Mouse (Mus musculus): ENCODE results near the gene Itgb3. TPM values are rescaled to one million over a fixed set of nuclear protein-coding genes. Genes with fewer than 3 reads are reported as not detected.

Itgb3 gene
- polyA plus RNA-seq, 1 experiment from 2014 or later = 2.8 TPM

GRCm38 (mm10) chr11:104625453-104626402, 17.9 kb downstream of the Itgb3 start:
- Histone ChIP-seq H3K9ac (replicated peaks) (no peak overlapping the region), H3K4me3 (no peak overlapping the region), H3K27me3 (no peaks in the 10 kb centered on the region), H3K27ac (replicated peaks) (no peak overlapping the region), H3K4me2 (replicated peaks) (no peak overlapping the region), H3K36me3 (no peaks in the 10 kb centered on the region), H3K4me1 (no peaks in the 10 kb centered on the region), H3K9me3 (no peaks in the 10 kb centered on the region)
- no peak for ATAC-seq (ENCODE audit: low FRiP score, low read depth)
- 38% methylated on average over 12 of the region's 12 CpGs for WGBS

- ATAC-seq (ENCODE audit: low FRiP score, low read depth) = no peak
- Histone ChIP-seq H3K4me1 (no peaks in the 10 kb centered on the region), H3K4me2 (replicated peaks) (no peak overlapping the region), H3K4me3 (no peak overlapping the region), H3K27me3 (no peaks in the 10 kb centered on the region), H3K36me3 (no peaks in the 10 kb centered on the region), H3K27ac (replicated peaks) (no peak overlapping the region), H3K9ac (replicated peaks) (no peak overlapping the region), H3K9me3 (no peaks in the 10 kb centered on the region)
Measured at GRCm38 (mm10) chr11:104626635-104627034, 18.8 kb downstream of the Itgb3 start.

DNA sequence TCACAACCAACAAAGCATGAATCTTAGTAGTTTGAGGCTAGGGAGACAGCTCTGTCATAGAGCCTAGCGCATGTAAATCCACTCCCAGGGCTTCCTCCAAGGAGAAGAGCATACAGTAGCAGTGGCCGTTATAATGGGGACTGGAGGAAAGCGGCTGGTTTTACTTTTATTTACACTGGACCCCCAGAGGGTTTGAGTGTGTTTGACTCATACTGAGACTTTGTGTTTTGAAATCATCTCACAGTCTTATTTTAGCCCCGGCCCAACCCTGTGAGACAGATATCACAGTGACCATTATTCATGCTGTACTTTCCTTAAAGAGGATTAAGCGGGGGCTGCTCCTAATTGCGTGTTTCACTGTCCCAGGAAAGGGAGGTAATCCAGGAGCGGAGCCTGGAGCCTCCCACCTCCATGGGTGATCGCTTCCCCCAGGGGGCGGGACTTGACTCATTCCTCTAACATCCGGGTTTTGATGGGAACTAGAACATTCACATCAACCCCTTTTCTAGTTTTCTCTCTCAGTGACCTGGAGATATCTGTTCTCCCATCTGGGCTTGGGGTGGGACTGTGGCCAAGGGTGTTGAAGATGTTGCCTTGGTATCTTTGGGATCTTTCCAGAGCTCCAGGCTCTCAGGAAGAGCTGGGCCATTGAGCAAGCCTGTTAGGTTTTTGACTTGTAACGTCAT, 20.0 kb downstream of the Itgb3 start:
- H3K4me1 ChIP-seq = 0 out of 2 replicates have a peak, but pooled peaks cover 3% of the 10 kb centered on the region
- H3K27ac ChIP-seq (replicated peaks) = no peak overlapping the region
- no peak overlapping the region for H3K4me3 ChIP-seq
- H3K4me2 ChIP-seq (replicated peaks) = no peak overlapping the region
- H3K27me3 ChIP-seq = no peaks in the 10 kb centered on the region
- 51% methylated on average over 11 of the region's 11 CpGs for WGBS
- no peaks in the 10 kb centered on the region for H3K36me3 ChIP-seq
- H3K9ac ChIP-seq (replicated peaks) = no peak overlapping the region
- ATAC-seq (ENCODE audit: low FRiP score, low read depth) = no peak
- no peaks in the 10 kb centered on the region for H3K9me3 ChIP-seq

- no peak for ATAC-seq (ENCODE audit: low FRiP score, low read depth)
- 0 out of 2 replicates have a peak, but pooled peaks cover 3% of the 10 kb centered on the region for H3K4me1 ChIP-seq
Measured at GRCm38 (mm10) chr11:104628566-104628965, 20.8 kb downstream of the Itgb3 start.

DNA sequence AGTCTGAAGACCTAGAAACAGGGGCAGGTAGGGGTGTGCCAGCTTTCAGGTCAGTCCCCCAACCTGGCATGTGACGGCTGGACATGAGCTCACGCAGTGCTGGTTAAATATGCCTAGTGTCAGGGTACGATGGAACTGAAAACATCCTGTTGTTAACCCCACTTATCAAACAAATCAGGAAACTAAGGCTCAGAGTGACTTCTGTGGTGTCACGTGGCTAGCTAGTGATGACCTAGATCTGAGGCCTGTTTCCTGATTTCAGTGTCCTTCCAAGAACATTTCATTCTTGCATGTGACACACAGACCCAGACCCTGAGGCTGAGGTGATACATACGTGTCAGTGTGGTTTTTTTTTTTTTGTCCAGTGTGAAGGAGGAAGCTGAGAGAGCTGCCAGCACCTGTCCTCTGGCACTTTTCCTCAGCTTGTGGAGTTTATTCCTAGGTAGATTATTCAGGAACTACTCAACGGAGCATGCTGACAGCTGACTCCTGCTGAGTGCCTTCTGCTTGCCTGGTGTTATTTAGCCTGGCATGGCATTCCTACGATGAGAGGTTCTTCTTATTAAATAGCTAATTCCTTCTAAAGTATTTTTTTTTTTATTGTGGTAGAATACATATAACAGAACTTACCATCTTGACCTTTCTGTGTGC, 22.5 kb downstream of the Itgb3 start:
- Histone ChIP-seq H3K9me3 (no peaks in the 10 kb centered on the region), H3K36me3 (no peaks in the 10 kb centered on the region), H3K4me2 (replicated peaks) (no peak overlapping the region), H3K9ac (replicated peaks) (no peak overlapping the region), H3K4me3 (no peak overlapping the region), H3K27me3 (no peaks in the 10 kb centered on the region), H3K4me1 (0 out of 2 replicates have a peak, but pooled peaks cover 3% of the 10 kb centered on the region), H3K27ac (replicated peaks) (no peak overlapping the region)
- 81% methylated on average over 7 of the region's 7 CpGs for WGBS
- ATAC-seq (ENCODE audit: low FRiP score, low read depth) = no peak

More at GRCm38 (mm10) chr11:104628566-104628965, 20.8 kb downstream of the Itgb3 start:
- Histone ChIP-seq H3K4me2 (replicated peaks) (no peak overlapping the region), H3K4me3 (no peak overlapping the region), H3K9me3 (no peaks in the 10 kb centered on the region), H3K27ac (replicated peaks) (no peak overlapping the region), H3K9ac (replicated peaks) (no peak overlapping the region), H3K27me3 (no peaks in the 10 kb centered on the region), H3K36me3 (no peaks in the 10 kb centered on the region)
- WGBS = 83% methylated on average over 5 of the region's 5 CpGs

DNA sequence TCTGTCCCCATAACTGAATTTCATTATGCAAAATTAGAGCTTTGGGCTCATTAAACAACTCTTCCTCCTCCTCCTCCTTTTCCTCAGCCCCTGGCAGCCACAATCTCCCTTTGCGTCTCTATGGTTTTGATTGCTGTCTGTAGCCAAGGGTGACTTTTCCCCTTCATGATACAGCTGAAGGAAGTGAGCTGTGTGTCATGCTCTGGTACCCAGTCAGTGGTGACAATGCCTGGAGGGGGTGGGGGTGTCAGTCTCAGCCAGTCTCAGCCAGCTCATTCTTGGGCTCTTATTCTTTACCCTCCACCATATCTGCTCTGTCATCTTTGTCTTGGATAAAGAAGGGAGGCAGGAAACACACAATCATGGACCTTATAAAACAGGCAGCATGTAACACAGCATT, 23.5 kb downstream of the Itgb3 start:
- 0 out of 2 replicates have a peak, but pooled peaks cover 3% of the 10 kb centered on the region for H3K4me1 ChIP-seq
- no peak overlapping the region for H3K4me3 ChIP-seq
- no peaks in the 10 kb centered on the region for H3K27me3 ChIP-seq
- no peaks in the 10 kb centered on the region for H3K9me3 ChIP-seq
- H3K4me2 ChIP-seq (replicated peaks) = no peak overlapping the region
- H3K27ac ChIP-seq (replicated peaks) = no peak overlapping the region
- no peaks in the 10 kb centered on the region for H3K36me3 ChIP-seq
- H3K9ac ChIP-seq (replicated peaks) = no peak overlapping the region
- ATAC-seq (ENCODE audit: low FRiP score, low read depth) = no peak
- WGBS = 90% methylated on average over 1 of the region's 1 CpGs

DNA sequence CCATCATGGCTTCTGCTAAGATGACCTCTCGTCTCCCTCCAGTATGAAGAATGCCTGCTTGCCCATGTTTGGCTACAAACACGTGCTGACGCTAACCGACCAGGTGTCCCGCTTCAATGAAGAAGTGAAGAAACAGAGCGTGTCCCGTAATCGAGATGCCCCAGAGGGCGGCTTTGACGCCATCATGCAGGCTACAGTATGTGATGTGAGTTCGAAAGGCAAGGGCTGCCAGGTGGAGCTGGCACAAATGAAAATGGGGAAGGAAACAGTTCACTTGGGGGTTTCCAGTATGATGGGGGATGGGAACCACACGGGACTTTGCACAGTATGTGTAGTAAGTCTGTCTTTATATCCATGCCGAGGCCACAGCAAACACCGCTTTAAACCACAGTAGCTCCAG, 29.2 kb downstream of the Itgb3 start:
- 95% methylated on average over 14 of the region's 14 CpGs for WGBS
- no peak overlapping the region for H3K4me2 ChIP-seq (replicated peaks)
- H3K36me3 ChIP-seq = no peaks in the 10 kb centered on the region
- 0 out of 2 replicates have a peak, but pooled peaks cover 1% of the 10 kb centered on the region for H3K4me1 ChIP-seq
- ATAC-seq (ENCODE audit: low FRiP score, low read depth) = no peak
- H3K4me3 ChIP-seq = no peak overlapping the region
- H3K9ac ChIP-seq (replicated peaks) = no peak overlapping the region
- H3K27ac ChIP-seq (replicated peaks) = no peak overlapping the region
- no peaks in the 10 kb centered on the region for H3K9me3 ChIP-seq
- no peaks in the 10 kb centered on the region for H3K27me3 ChIP-seq

DNA sequence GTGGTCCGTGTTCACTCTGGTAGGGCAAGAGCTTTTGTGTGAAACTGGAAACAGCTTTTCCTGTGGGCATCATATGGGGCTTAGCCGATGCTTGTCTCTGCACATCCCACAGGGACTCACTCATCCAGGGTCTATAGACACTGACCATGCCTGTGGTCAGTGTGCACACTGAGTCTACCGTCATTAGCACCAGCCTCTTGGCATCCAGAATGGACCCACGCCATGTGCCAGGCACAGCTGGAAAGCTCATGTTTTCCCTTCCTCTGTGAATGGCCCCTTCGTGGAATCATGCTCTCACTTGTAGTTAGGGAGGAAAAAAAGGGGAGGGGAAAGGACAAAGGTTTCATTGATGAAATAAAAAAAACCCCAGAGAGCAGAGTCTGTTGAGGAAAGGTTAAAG, 30.2 kb downstream of the Itgb3 start:
- no peak overlapping the region for H3K9ac ChIP-seq (replicated peaks)
- H3K9me3 ChIP-seq = no peaks in the 10 kb centered on the region
- no peak overlapping the region for H3K27ac ChIP-seq (replicated peaks)
- H3K4me2 ChIP-seq (replicated peaks) = no peak overlapping the region
- no peak for ATAC-seq (ENCODE audit: low FRiP score, low read depth)
- no peak overlapping the region for H3K4me3 ChIP-seq
- H3K36me3 ChIP-seq = no peaks in the 10 kb centered on the region
- no peaks in the 10 kb centered on the region for H3K27me3 ChIP-seq
- 68% methylated on average over 5 of the region's 5 CpGs for WGBS
- no peaks in the 10 kb centered on the region for H3K4me1 ChIP-seq

DNA sequence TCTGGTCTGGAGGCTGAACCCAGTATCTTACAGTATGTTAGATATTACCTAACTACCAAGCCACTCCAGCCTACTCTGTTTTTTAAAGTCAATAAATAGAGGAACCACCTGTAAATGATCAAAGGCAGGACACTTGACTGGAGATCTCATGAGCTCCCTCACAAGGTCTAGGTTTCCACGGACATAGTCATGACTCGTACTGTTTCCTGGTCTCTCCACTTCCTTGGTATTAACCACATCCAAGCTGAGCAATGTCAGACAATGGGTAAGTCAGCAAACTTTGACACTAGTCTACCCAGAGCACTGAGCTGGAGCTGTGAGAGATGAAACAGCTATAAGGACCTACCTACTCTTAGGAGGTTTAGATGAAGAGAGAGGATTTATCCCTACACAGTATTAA, 31.1 kb downstream of the Itgb3 start:
- no peak overlapping the region for H3K9ac ChIP-seq (replicated peaks)
- no peak overlapping the region for H3K27ac ChIP-seq (replicated peaks)
- 93% methylated on average over 2 of the region's 2 CpGs for whole genome bisulfite sequencing
- H3K4me2 ChIP-seq (replicated peaks) = no peak overlapping the region
- no peaks in the 10 kb centered on the region for H3K4me1 ChIP-seq
- no peak overlapping the region for H3K4me3 ChIP-seq
- H3K9me3 ChIP-seq = no peaks in the 10 kb centered on the region
- H3K27me3 ChIP-seq = no peaks in the 10 kb centered on the region
- H3K36me3 ChIP-seq = no peaks in the 10 kb centered on the region
- ATAC-seq (ENCODE audit: low FRiP score, low read depth) = no peak

- Histone ChIP-seq H3K4me1 (no peaks in the 10 kb centered on the region), H3K4me3 (no peak overlapping the region), H3K9me3 (no peaks in the 10 kb centered on the region), H3K9ac (replicated peaks) (no peak overlapping the region), H3K27ac (replicated peaks) (no peak overlapping the region), H3K4me2 (replicated peaks) (no peak overlapping the region), H3K36me3 (no peaks in the 10 kb centered on the region), H3K27me3 (no peaks in the 10 kb centered on the region)
- no peak for ATAC-seq (ENCODE audit: low FRiP score, low read depth)
- 90% methylated on average over 9 of the region's 9 CpGs for WGBS
Measured at GRCm38 (mm10) chr11:104639634-104640033, 31.8 kb downstream of the Itgb3 start.

DNA sequence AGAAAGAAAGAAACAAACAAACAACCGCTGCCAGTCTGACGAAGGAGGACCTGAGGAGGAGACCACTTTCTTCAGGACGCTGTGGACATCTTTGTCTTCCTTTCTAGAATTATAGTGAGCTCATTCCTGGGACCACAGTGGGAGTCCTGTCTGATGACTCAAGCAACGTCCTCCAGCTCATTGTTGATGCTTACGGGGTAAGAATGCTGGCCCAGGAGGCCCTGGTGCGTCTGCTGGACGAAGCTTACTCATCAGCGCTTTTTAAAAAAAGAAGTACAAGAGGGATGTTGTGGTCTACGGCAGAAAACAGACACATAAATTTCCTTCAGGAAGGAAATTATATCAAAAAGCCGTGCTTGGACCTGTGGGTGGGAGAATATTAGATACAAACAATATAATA, 33.1 kb downstream of the Itgb3 start:
- Histone ChIP-seq H3K27me3 (no peaks in the 10 kb centered on the region), H3K4me3 (no peak overlapping the region), H3K9me3 (no peaks in the 10 kb centered on the region), H3K4me2 (replicated peaks) (no peak overlapping the region), H3K4me1 (no peaks in the 10 kb centered on the region), H3K27ac (replicated peaks) (no peak overlapping the region), H3K36me3 (no peaks in the 10 kb centered on the region), H3K9ac (replicated peaks) (no peak overlapping the region)
- ATAC-seq (ENCODE audit: low FRiP score, low read depth) = no peak
- WGBS = 82% methylated on average over 10 of the region's 10 CpGs

- no peaks in the 10 kb centered on the region for H3K9me3 ChIP-seq
- WGBS = 83% methylated on average over 4 of the region's 4 CpGs
- H3K4me2 ChIP-seq (replicated peaks) = no peak overlapping the region
- ATAC-seq (ENCODE audit: low FRiP score, low read depth) = no peak
- no peak overlapping the region for H3K4me3 ChIP-seq
- H3K4me1 ChIP-seq = no peaks in the 10 kb centered on the region
- no peaks in the 10 kb centered on the region for H3K36me3 ChIP-seq
- no peak overlapping the region for H3K27ac ChIP-seq (replicated peaks)
- no peaks in the 10 kb centered on the region for H3K27me3 ChIP-seq
- no peak overlapping the region for H3K9ac ChIP-seq (replicated peaks)
Measured at GRCm38 (mm10) chr11:104643236-104643635, 35.4 kb downstream of the Itgb3 start.
